Mouse (Mus musculus) kidney, adult 9 months (tissue): Measurements from ENCODE around the gene Map2k5.

Experiments used
- DNase-seq: peaks from one replicate; pipeline ENCODE4 v3.0.0; 2022

The Map2k5 gene

GRCm38 (mm10) chr9:63377270-63378142 is at the start of gene Map2k5:
TSS of gene Map2k5 (minus strand) at chr9:63377902.
- peak; percentile 93 for DNase-seq

DNA sequence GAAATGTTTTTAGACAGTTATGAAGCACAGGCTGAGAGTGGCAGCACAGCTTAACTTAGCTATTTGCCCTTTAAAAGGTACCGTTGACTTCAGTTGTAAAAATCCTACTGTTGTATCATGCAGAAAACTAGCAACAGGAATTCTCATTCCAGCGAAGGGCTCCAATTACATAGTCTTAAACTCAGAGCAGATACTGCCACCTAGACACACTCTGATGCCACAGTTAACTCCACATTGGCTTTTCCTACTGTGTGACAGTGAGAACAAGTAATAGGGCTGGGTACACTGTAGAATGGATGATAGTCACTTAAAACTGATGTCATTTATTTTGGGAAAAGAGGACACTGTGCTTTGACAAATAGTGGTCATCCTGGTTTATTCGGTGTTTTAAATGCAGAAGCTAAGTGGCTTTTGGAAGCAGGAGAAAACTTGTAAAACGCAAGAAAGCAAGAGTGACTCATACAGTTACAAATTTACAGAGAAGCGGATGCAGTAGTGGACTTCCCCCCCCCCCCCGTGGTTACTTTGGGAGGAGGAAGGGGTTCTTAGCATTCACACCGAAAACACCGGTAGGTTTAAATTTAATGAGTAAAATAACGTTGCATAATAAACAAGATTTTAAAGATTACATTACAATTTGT is 43.5 kb upstream of the Map2k5 start:
- DNase-seq, result peak; percentile 36

- DNase-seq, result no peak
These were observed 42.7 kb upstream of the Map2k5 start for GRCm38 (mm10) chr9:63420396-63420795.

- no peak for DNase-seq
These were observed 22.5 kb upstream of the Map2k5 start for GRCm38 (mm10) chr9:63400176-63400575.

DNA sequence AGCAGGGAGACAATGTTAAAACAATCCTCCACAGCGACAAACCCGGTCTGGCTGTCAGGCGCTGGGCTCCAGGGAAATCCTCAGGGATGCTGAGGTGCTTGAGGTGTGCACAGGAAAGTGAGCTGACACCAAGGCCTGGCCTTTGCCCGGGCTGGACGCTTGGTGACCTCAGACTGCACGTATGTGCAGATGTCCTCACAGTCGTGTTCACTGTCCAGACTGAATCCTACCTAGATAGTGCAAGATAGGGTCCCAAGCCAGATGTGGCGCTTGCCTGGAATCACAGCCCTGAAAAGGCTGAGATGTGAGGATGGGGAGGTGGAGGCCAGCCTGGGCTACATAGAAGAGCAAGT is 21.7 kb upstream of the Map2k5 start:
- no peak for DNase-seq

DNA sequence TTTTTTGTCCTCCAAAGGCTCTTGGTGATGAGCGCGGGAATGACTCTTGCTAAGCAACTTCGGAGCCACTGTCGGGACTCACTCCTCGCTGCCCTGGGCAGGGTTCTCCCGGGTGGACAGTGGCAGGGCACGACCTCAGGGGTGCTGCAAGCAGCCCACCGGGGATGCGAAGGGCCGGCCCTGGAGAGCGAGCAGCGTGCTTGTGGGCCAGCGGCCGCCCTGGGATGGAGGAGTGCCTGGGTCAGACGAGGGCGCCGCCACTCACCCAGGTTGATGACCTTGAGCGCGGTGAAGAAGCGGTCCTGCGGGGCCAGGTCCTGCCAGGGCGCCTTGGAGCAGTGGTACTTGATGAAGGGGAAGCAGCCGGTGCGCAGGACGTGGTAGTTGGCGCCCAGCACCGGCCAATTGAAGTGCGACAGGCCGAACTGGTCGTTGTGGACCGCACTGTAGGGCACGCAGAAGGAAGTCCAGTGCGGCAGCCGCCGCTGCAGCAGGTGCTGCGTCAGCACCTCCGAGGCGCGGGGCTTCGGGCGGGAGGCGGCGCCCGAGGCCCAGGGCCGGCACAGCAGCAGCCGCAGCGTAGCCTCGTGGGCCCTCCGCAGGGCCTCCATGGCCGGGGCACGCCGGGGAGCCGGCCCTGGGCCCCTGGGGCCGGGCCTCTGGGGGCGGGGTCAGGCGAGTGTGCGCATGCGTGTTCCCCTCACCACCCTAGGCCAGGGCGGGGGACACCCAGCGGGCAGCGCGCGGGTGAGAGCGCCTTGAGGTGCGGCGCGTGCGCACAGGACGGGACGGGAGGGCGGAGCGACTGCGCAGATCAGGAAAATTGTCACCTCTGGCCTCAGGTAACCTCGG is 21.1 kb upstream of the Map2k5 start, which contains the start of gene 2300009A05Rik:
2300009A05Rik (minus strand) TSS at position 636 of the 852 bp plus-strand sequence.
- DNase-seq, result peak; percentile 97

DNA sequence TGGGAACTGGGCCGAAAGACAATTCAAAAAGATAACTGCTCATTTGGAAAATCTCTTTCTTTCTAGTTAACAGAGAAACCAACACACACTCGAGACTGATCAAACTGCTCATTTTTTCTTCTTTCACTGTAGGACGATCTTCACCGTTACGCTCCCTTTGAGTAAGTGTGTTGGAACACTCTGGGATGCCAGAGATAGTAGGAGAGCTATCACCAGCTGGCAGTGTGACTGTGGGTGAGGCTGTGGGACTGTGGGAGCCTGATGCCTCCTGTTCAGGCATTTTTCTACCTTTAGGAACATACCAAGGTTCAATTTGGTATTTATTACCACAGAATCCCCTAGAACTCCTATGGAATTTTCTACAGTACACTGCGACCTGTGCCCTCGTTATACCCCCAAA is 17.9 kb upstream of the Map2k5 start:
- DNase-seq, result no peak

- DNase-seq, result peak; percentile 86
These were observed 13.6 kb upstream of the Map2k5 start for GRCm38 (mm10) chr9:63391307-63391706.

GRCm38 (mm10) chr9:63382761-63383160 is 5.1 kb upstream of the Map2k5 start:
- DNase-seq, result no peak

- no peak for DNase-seq
These were observed 2.6 kb upstream of the Map2k5 start for GRCm38 (mm10) chr9:63380326-63380725.

DNA sequence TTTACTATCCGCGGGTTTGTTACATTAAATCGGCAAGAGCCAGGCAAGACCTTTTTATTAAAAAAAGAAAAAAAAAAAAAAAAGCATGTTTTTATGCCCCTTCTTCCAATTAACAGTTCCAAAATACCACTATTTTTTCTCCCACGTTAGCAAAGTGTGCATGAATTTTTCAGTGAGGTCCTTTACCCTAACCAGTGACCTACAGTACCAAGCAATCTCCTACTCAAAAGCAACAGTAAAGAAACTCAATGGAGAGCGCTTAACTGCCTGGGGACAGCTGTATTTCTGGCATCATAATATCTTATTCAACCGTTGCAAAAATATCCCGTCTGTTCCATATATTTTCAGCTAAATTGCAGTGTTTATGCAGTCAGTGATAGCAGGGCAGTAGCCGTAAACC is 472 bp upstream of the Map2k5 start:
- no peak for DNase-seq

DNA sequence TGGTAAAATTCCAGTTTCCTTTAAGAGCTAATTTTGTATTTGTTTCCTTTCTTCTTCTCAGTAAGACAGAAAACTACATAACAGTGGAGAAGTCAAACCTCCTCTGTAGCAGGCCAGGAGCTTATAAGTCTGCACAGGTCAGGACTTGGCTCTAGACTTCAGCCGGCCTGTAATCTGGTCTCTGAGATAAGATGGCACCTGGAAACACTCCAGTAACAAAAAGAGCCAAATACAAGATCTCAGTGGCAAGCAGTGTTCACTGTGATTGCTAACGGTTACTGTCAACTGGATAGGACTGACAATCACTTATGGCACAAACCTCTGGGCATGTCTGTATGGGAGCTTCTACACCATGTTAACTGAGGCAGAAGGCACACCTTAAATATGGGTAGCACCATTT is 4.4 kb downstream of the Map2k5 start:
- no peak for DNase-seq

- DNase-seq, result no peak
These were observed 5.2 kb downstream of the Map2k5 start for GRCm38 (mm10) chr9:63372541-63372940.

GRCm38 (mm10) chr9:63360410-63360809 is 17.3 kb downstream of the Map2k5 start:
- no peak for DNase-seq

DNA sequence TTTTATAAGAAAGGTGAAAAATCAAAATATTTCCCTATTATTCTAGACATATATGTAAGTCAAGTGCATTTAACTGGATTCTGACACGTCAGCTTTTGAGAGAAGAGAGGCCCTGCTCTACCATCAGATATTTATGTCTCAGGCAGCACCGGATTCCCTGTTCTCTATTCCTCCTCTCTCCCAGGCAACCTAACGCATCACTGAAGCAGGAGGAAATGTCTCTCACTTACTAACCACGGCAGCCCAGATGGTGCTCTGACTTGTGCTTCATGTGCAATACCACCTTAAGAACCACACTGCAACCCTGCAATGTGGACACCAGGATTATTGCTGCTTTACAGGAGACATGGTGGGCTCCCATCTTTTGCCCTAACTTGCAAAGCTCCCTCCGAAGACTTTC is 18.7 kb downstream of the Map2k5 start:
- no peak for DNase-seq

DNA sequence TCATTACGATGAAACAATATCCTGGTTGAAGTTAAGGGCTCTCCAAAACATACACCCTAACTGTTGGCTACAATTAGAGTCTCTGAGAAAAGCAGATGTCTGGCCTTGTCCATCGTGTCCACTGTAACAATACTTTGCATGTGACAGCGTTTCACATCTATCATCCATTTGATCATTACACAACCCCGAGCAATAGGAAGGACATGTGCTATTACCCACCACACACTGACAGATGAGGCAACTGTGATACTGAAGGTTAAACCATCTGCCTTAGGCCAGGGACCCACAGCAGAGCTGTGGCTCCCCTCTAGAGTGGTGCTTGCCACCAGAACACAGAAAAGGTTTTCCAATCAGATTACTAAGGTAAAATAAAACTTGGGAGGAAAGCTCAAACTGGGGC is 21.0 kb downstream of the Map2k5 start:
- no peak for DNase-seq

DNA sequence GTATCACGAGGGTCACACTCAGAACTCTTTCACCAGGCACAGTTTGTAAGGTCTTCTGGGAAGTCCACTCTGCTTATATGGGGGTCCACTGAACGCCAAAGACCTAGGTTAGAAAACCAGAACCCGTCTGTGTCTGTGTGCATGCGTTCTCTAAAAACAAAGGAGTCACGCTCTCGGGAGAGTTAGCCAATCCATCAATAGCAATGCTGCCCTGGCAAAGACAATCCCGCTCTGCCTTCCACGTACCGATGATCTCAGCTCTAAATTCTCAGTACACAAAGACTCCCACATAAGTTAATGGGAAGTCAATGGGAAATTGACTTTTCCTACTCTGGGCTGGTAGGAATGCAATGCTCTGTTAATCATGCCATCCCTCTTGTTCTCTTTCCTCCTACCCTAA is 21.4 kb downstream of the Map2k5 start:
- no peak for DNase-seq

GRCm38 (mm10) chr9:63354168-63354567 is 23.5 kb downstream of the Map2k5 start:
- DNase-seq, result peak; percentile 24

DNA sequence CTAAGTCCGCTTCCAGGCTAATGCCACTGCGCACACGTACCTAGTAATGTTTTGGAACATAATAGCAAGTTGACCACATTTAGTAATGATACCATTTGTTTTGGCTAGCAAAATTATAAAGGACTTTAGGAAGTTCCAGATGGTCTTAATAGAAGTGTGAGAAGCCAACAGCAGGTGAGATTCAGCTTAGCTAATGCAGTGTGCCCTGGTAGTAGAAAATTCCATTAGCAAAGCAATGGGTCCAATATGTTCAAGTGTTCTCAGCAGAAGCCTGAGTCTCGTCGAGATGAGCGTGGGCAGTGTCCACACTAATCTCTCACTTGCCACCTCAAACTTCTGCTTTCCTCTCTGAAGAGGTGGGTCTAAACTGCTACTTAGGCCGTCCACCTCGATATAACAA is 27.7 kb downstream of the Map2k5 start:
- DNase-seq, result no peak

GRCm38 (mm10) chr9:63349241-63349640 is 28.5 kb downstream of the Map2k5 start:
- no peak for DNase-seq

DNA sequence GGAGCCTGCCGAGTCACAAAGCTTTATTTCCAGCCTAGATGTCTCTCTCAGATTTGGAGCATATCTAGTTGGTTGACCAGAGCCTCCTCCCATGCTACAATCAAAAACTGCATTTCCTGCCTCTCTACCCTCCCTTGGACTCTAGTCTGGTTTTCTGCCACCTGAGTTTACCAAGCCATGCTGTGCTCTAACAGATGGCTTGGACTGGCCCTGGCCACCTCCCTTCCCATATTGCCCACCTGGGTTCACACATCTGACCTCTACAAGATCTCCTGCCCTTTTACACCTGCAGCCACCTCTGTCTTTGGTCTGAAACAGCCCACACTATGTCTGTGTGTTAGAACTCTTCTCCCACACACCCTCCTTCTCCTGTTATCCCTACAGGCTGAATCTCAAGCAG is 29.6 kb downstream of the Map2k5 start:
- no peak for DNase-seq

- no peak for DNase-seq
These were observed 31.7 kb downstream of the Map2k5 start for GRCm38 (mm10) chr9:63346029-63346428.

GRCm38 (mm10) chr9:63341761-63342160 is 35.9 kb downstream of the Map2k5 start:
- no peak for DNase-seq
